Mouse (Mus musculus): ENCODE data around the gene Pik3r5. TPM values are rescaled to one million over a fixed set of nuclear protein-coding genes. Genes with fewer than 3 reads are reported as not detected.
A peak's percentile ranks its signal among the peaks of the same experiment; 100 is the strongest.

The Pik3r5 gene
- total and polyA plus RNA-seq, 2 experiments from 2014 or later: 0.65 to 1.4 TPM

DNA sequence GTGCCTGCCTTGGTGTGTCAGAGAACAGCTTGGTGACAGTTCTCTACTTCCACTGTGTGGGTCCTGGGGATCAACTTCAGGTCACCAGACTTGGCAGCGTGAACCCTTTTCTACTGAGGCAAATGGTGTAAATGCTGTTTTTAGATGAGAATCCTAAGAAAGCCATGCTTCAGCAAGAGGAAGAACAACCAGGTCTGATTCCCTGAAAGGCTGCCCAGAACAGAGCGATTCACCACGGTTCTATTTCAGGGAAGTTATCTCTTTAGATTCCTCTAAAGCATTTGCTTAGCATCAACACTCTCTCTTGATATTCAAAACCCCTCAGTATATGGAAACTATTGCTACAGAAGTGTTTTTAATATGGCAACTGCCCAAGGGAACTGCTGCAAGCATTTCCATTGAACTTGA, 46.7 kb downstream of the Pik3r5 start:
- Histone ChIP-seq H3K27ac (no peak overlapping the region), H3K4me3 (ENCODE audit: low read length) (no peak overlapping the region), H3K36me3 (ENCODE audit: insufficient read depth, low read length) (no peaks in the 10 kb centered on the region), H3K9ac (replicated peaks; ENCODE audit: low read length) (no peak overlapping the region), H3K4me2 (ENCODE audit: low read depth, low read length) (no peak overlapping the region), H3K27me3 (ENCODE audit: insufficient read depth, low read length) (no peaks in the 10 kb centered on the region), H3K4me1 (ENCODE audit: insufficient read depth, low read length) (no peaks in the 10 kb centered on the region), H3K9me3 (ENCODE audit: low read length) (no peaks in the 10 kb centered on the region)
- DNase-seq (ENCODE audit: low spot score): no peak
- no peak for ATAC-seq
- 79% methylated on average over 3 of the region's 3 CpGs for WGBS
- TF ChIP-seq CTCF (IDR thresholded peaks at IDR 0.05; ENCODE audit: low read depth): no peak

GRCm38 (mm10) chr11:68480660-68481059, 48.7 kb downstream of the Pik3r5 start:
- TF ChIP-seq CTCF (IDR thresholded peaks at IDR 0.05; ENCODE audit: low read depth): no peak; the same call in 1 of the 2 replicates
- Histone ChIP-seq H3K27ac (no peak overlapping the region), H3K4me3 (ENCODE audit: low read length) (no peak overlapping the region), H3K9ac (replicated peaks; ENCODE audit: low read length) (no peak overlapping the region), H3K4me1 (ENCODE audit: insufficient read depth, low read length) (no peaks in the 10 kb centered on the region), H3K27me3 (ENCODE audit: insufficient read depth, low read length) (no peaks in the 10 kb centered on the region), H3K9me3 (ENCODE audit: low read length) (no peaks in the 10 kb centered on the region), H3K36me3 (ENCODE audit: insufficient read depth, low read length) (no peaks in the 10 kb centered on the region), H3K4me2 (ENCODE audit: low read depth, low read length) (no peak overlapping the region)
- no peak for ATAC-seq
- WGBS: 94% methylated on average over 4 of the region's 4 CpGs
- DNase-seq (ENCODE audit: low spot score): no peak

DNA sequence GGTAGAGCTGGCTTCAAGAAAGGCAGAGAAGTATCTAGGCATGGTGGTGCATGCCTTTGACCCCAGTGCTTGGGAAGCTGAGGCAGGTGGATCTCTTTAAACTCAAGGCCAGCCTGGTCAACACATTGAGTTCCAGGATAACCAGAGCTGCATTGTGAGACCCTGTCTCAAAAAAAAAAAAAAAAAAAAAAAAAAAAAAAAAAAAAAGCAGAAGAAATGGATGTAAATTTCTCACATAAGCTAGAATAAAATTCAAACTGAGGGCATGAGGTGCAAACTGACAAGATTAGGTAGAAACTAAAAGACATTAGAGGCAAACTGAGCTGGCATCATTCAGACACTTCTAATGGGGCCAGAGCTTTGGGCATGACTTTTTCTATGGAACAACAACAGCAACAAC, 50.1 kb downstream of the Pik3r5 start:
- no peaks in the 10 kb centered on the region for H3K4me1 ChIP-seq (ENCODE audit: insufficient read depth, low read length)
- H3K9ac ChIP-seq (replicated peaks; ENCODE audit: low read length): no peak overlapping the region
- TF ChIP-seq CTCF (IDR thresholded peaks at IDR 0.05; ENCODE audit: low read depth): no peak
- no peaks in the 10 kb centered on the region for H3K9me3 ChIP-seq (ENCODE audit: low read length)
- DNase-seq (ENCODE audit: low spot score) (no peak), ATAC-seq (no peak)
- H3K27ac ChIP-seq: no peak overlapping the region
- H3K4me2 ChIP-seq (ENCODE audit: low read depth, low read length): no peak overlapping the region
- H3K4me3 ChIP-seq (ENCODE audit: low read length): no peak overlapping the region
- no peaks in the 10 kb centered on the region for H3K36me3 ChIP-seq (ENCODE audit: insufficient read depth, low read length)
- no peaks in the 10 kb centered on the region for H3K27me3 ChIP-seq (ENCODE audit: insufficient read depth, low read length)

GRCm38 (mm10) chr11:68483213-68483612, 51.3 kb downstream of the Pik3r5 start:
- 88% methylated on average over 6 of the region's 6 CpGs for WGBS
- Histone ChIP-seq H3K9me3 (ENCODE audit: low read length) (no peaks in the 10 kb centered on the region), H3K36me3 (ENCODE audit: insufficient read depth, low read length) (no peaks in the 10 kb centered on the region), H3K4me1 (ENCODE audit: insufficient read depth, low read length) (no peaks in the 10 kb centered on the region), H3K9ac (replicated peaks; ENCODE audit: low read length) (no peak overlapping the region), H3K27me3 (ENCODE audit: insufficient read depth, low read length) (no peaks in the 10 kb centered on the region), H3K4me3 (ENCODE audit: low read length) (no peak overlapping the region), H3K27ac (no peak overlapping the region), H3K4me2 (ENCODE audit: low read depth, low read length) (no peak overlapping the region)
- no peak for ATAC-seq
- DNase-seq (ENCODE audit: low spot score): no peak
- no peak for TF ChIP-seq CTCF (IDR thresholded peaks at IDR 0.05; ENCODE audit: low read depth)

- H3K4me2 ChIP-seq (ENCODE audit: low read depth, low read length): no peak overlapping the region
- no peaks in the 10 kb centered on the region for H3K36me3 ChIP-seq (ENCODE audit: insufficient read depth, low read length)
- H3K27me3 ChIP-seq (ENCODE audit: insufficient read depth, low read length): no peaks in the 10 kb centered on the region
- ATAC-seq (no peak), DNase-seq (ENCODE audit: low spot score) (peak; percentile 45)
- WGBS: 51% methylated on average over 3 of the region's 3 CpGs
- TF ChIP-seq CTCF (IDR thresholded peaks at IDR 0.05; ENCODE audit: low read depth): no peak
- no peak overlapping the region for H3K4me3 ChIP-seq (ENCODE audit: low read length)
- H3K9ac ChIP-seq (replicated peaks; ENCODE audit: low read length): no peak overlapping the region
- no peak overlapping the region for H3K27ac ChIP-seq
- no peaks in the 10 kb centered on the region for H3K9me3 ChIP-seq (ENCODE audit: low read length)
- H3K4me1 ChIP-seq (ENCODE audit: insufficient read depth, low read length): no peaks in the 10 kb centered on the region
These were observed 52.5 kb downstream of the Pik3r5 start for GRCm38 (mm10) chr11:68484431-68484830.

- no peak overlapping the region for H3K27ac ChIP-seq
- TF ChIP-seq CTCF (IDR thresholded peaks at IDR 0.05; ENCODE audit: low read depth): peak; percentile 89
- H3K36me3 ChIP-seq (ENCODE audit: insufficient read depth, low read length): no peaks in the 10 kb centered on the region
- H3K27me3 ChIP-seq (ENCODE audit: insufficient read depth, low read length): no peaks in the 10 kb centered on the region
- H3K4me3 ChIP-seq (ENCODE audit: low read length): no peak overlapping the region
- no peaks in the 10 kb centered on the region for H3K4me1 ChIP-seq (ENCODE audit: insufficient read depth, low read length)
- no peak overlapping the region for H3K9ac ChIP-seq (replicated peaks; ENCODE audit: low read length)
- no peaks in the 10 kb centered on the region for H3K9me3 ChIP-seq (ENCODE audit: low read length)
- no peak overlapping the region for H3K4me2 ChIP-seq (ENCODE audit: low read depth, low read length)
- DNase-seq (ENCODE audit: low spot score): peak; percentile 83
- 39% methylated on average over 8 of the region's 8 CpGs for WGBS
- ATAC-seq: peak; percentile 51; the same call in 1 of the 2 replicates
These were observed 53.5 kb downstream of the Pik3r5 start for GRCm38 (mm10) chr11:68485206-68485942.

DNA sequence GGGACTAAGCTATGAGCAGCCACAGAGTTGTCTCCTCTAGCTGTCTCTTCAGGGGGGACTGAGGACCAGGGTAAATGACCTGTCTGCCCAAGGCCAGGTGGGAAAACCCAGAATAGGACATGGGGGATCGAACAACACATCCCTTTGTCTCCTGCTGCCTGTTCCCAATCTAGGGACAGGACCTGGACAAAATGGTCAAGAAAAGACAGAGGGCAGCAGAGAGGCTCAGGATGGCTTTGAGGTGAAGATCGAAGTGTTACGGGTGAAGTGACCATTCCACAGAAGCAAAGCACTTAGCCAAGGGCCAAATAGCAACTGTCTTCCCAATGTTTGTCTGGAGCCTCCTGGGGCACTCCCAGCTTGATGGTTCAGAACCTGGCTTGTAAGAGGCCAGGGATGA, 54.2 kb downstream of the Pik3r5 start:
- no peak overlapping the region for H3K4me2 ChIP-seq (ENCODE audit: low read depth, low read length)
- H3K27me3 ChIP-seq (ENCODE audit: insufficient read depth, low read length): no peaks in the 10 kb centered on the region
- H3K27ac ChIP-seq: no peak overlapping the region
- H3K9me3 ChIP-seq (ENCODE audit: low read length): no peaks in the 10 kb centered on the region
- WGBS: 95% methylated on average over 3 of the region's 3 CpGs
- no peak for DNase-seq (ENCODE audit: low spot score)
- no peak for ATAC-seq
- H3K4me3 ChIP-seq (ENCODE audit: low read length): no peak overlapping the region
- no peak overlapping the region for H3K9ac ChIP-seq (replicated peaks; ENCODE audit: low read length)
- no peaks in the 10 kb centered on the region for H3K36me3 ChIP-seq (ENCODE audit: insufficient read depth, low read length)
- TF ChIP-seq CTCF (IDR thresholded peaks at IDR 0.05; ENCODE audit: low read depth): peak; percentile 40; the same call in 1 of the 2 replicates
- no peaks in the 10 kb centered on the region for H3K4me1 ChIP-seq (ENCODE audit: insufficient read depth, low read length)

Measured in hindbrain, postnatal 0 days (tissue).